Mouse (Mus musculus) cortical plate, adult 2 months (tissue): ENCODE results near the gene Mrpl24.

ENCODE experiments used
- CTCF ChIP-seq: fragments of 200-500 bp; IDR thresholded peaks from 2 replicates; pipeline ENCODE4 v1.5.1; 2011; ENCODE audit warnings: mild to moderate bottlenecking, control low read depth, low read length; ENCODE audit not compliant: insufficient read depth; ENCODE audit errors: extremely low read depth
- POLR2A ChIP-seq: fragments of 200-500 bp; IDR thresholded peaks from 2 replicates; pipeline ENCODE4 v1.6.1; 2011; ENCODE audit warnings: mild to moderate bottlenecking, low read length, control low read depth; ENCODE audit not compliant: insufficient read depth; ENCODE audit errors: extremely low read depth

GRCm38 (mm10) chr3:87913491-87913890 lies 5.8 kb upstream of the Mrpl24 start:
- TF ChIP-seq CTCF, result no peak
- TF ChIP-seq POLR2A, result no peak
